Mouse (Mus musculus) C2C12 (cell line): ENCODE data around the gene Iffo2. TPM values are rescaled to one million over a fixed set of nuclear protein-coding genes. Genes with fewer than 3 reads are reported as not detected.
A peak's percentile ranks its signal among the peaks of the same experiment; 100 is the strongest.

ENCODE experiments used
- H3K27me3 ChIP-seq: one replicate; pipeline ENCODE4 v1.6.1; 2011; ENCODE audit not compliant: control insufficient read depth, insufficient read depth, insufficient read length
- H3K36me3 ChIP-seq: one replicate; pipeline ENCODE4 v1.6.1; 2011; ENCODE audit not compliant: control insufficient read depth, insufficient read depth
- H3K4me3 ChIP-seq: one replicate; pipeline ENCODE4 v1.5.1; 2011; ENCODE audit warnings: mild to moderate bottlenecking, control low read depth; ENCODE audit not compliant: poor library complexity, insufficient read depth, severe bottlenecking
- H3K79me2 ChIP-seq: one replicate; pipeline ENCODE4 v1.6.1; 2011; ENCODE audit not compliant: control insufficient read depth, insufficient read depth
- H3K79me3 ChIP-seq: one replicate; pipeline ENCODE4 v1.6.1; 2011; ENCODE audit warnings: low read depth, control low read depth
- H3ac ChIP-seq: one replicate; pipeline ENCODE3; 2011; ENCODE audit warnings: low read depth; ENCODE audit not compliant: control insufficient read depth, insufficient read length
- CEBPB ChIP-seq: IDR thresholded peaks from one replicate; pipeline ENCODE4 v1.6.1; 2011; ENCODE audit warnings: low read depth, mild to moderate bottlenecking, control low read depth, moderate library complexity
- CTCF ChIP-seq: IDR thresholded peaks from one replicate; pipeline ENCODE4 v1.5.1; 2011; ENCODE audit not compliant: control insufficient read depth, insufficient read depth, insufficient read length
- FOSL1 ChIP-seq: IDR thresholded peaks from one replicate; pipeline ENCODE4 v1.8.0; 2011; ENCODE audit warnings: mild to moderate bottlenecking, low read length; ENCODE audit not compliant: poor library complexity, insufficient read depth, severe bottlenecking
- MAX ChIP-seq: IDR thresholded peaks from one replicate; pipeline ENCODE4 v1.6.1; 2011; ENCODE audit warnings: mild to moderate bottlenecking, control low read depth
- MYOD1 ChIP-seq: IDR thresholded peaks from one replicate; pipeline ENCODE4 v1.6.1; 2011; ENCODE audit warnings: low read depth; ENCODE audit not compliant: control insufficient read depth, insufficient read length
- MYOG ChIP-seq: IDR thresholded peaks from one replicate; pipeline ENCODE4 v1.6.1; 2011; ENCODE audit not compliant: control insufficient read depth, insufficient read length; ENCODE audit errors: extremely low read depth
- USF1 ChIP-seq: IDR thresholded peaks from one replicate; pipeline ENCODE4 v1.6.1; 2011; ENCODE audit warnings: low read depth, mild to moderate bottlenecking, control low read depth, moderate library complexity
- polyA plus RNA-seq: library from polyadenylated mRNA; unstranded; fragments of >200 nt; fragmentation: generic; extraction: Trizol; gene quantifications from one replicate; pipeline ENCODE4 v1.2.1, GENCODE M21; 2012; ENCODE audit warnings: missing spikeins

Gene Iffo2
- polyA plus RNA-seq, 1 experiment, result 20.0 TPM

- TF ChIP-seq MAX, result no peak
- TF ChIP-seq CTCF, result no peak
- TF ChIP-seq MYOG, result no peak
- no peak for TF ChIP-seq USF1
Observed at GRCm38 (mm10) chr4:139640775-139641174, 110.4 kb downstream of the Iffo2 start.

GRCm38 (mm10) chr4:139641829-139642425 lies 111.6 kb downstream of the Iffo2 start:
- Histone ChIP-seq H3K36me3 (no peaks in the 10 kb centered on the region), H3ac (no peak overlapping the region), H3K79me3 (no peaks in the 10 kb centered on the region), H3K27me3 (no peaks in the 10 kb centered on the region), H3K4me3 (no peak overlapping the region), H3K79me2 (no peaks in the 10 kb centered on the region)
- TF ChIP-seq USF1 (no peak), MYOG (no peak), CEBPB (no peak), MAX (no peak), CTCF (no peak), MYOD1 (no peak), FOSL1 (no peak)

More at GRCm38 (mm10) chr4:139640775-139641174, 110.4 kb downstream of the Iffo2 start:
- Histone ChIP-seq H3K79me3 (no peaks in the 10 kb centered on the region), H3K79me2 (no peaks in the 10 kb centered on the region), H3K4me3 (no peak overlapping the region), H3K27me3 (no peaks in the 10 kb centered on the region), H3K36me3 (no peaks in the 10 kb centered on the region), H3ac (no peak overlapping the region)

GRCm38 (mm10) chr4:139643972-139644371 lies 113.6 kb downstream of the Iffo2 start:
- Histone ChIP-seq H3K79me3 (no peaks in the 10 kb centered on the region), H3K4me3 (no peak overlapping the region), H3K27me3 (no peaks in the 10 kb centered on the region), H3K79me2 (no peaks in the 10 kb centered on the region), H3K36me3 (no peaks in the 10 kb centered on the region), H3ac (no peak overlapping the region)
- TF ChIP-seq CTCF, result peak; percentile 85
- TF ChIP-seq MYOD1, result no peak

GRCm38 (mm10) chr4:139646916-139647315 lies 116.6 kb downstream of the Iffo2 start:
- Histone ChIP-seq H3K4me3 (no peak overlapping the region), H3K27me3 (no peaks in the 10 kb centered on the region), H3ac (no peak overlapping the region), H3K79me3 (no peaks in the 10 kb centered on the region), H3K36me3 (no peaks in the 10 kb centered on the region), H3K79me2 (no peaks in the 10 kb centered on the region)
- TF ChIP-seq MYOD1, result no peak
- no peak for TF ChIP-seq FOSL1
- TF ChIP-seq MAX, result no peak
- no peak for TF ChIP-seq USF1
- TF ChIP-seq CTCF, result no peak
- no peak for TF ChIP-seq CEBPB
- TF ChIP-seq MYOG, result no peak

GRCm38 (mm10) chr4:139650086-139650743 lies 119.9 kb downstream of the Iffo2 start:
- Histone ChIP-seq H3K79me3 (no peaks in the 10 kb centered on the region), H3K36me3 (no peaks in the 10 kb centered on the region), H3K79me2 (no peaks in the 10 kb centered on the region), H3K4me3 (no peak overlapping the region), H3ac (no peak overlapping the region), H3K27me3 (no peaks in the 10 kb centered on the region)
- TF ChIP-seq MAX (no peak), CTCF (no peak), CEBPB (no peak), FOSL1 (no peak), MYOD1 (no peak), MYOG (no peak), USF1 (no peak)

- no peaks in the 10 kb centered on the region for H3K79me3 ChIP-seq
- TF ChIP-seq MYOG, result no peak
- TF ChIP-seq CTCF, result no peak
- TF ChIP-seq FOSL1, result no peak
- no peak for TF ChIP-seq MYOD1
- TF ChIP-seq CEBPB, result no peak
- no peak for TF ChIP-seq MAX
- TF ChIP-seq USF1, result no peak
Observed at GRCm38 (mm10) chr4:139650907-139651306, 120.6 kb downstream of the Iffo2 start.

More at GRCm38 (mm10) chr4:139650907-139651306, 120.6 kb downstream of the Iffo2 start:
- no peak overlapping the region for H3ac ChIP-seq
- no peaks in the 10 kb centered on the region for H3K36me3 ChIP-seq
- no peaks in the 10 kb centered on the region for H3K27me3 ChIP-seq
- no peaks in the 10 kb centered on the region for H3K79me2 ChIP-seq
- H3K4me3 ChIP-seq, result no peak overlapping the region
